Mouse (Mus musculus) midbrain, embryonic 16.5 days (tissue): ENCODE measurements around the gene Hsd11b1. TPM values are rescaled to one million over a fixed set of nuclear protein-coding genes. Genes with fewer than 3 reads are reported as not detected.

Experiments used
- ATAC-seq: fragments of 200-750 bp; cut with Nextera tagmentation; 2 replicates; pipeline ENCODE4 v1.8.0; 2017; ENCODE audit warnings: moderate TSS enrichment
- H3K27ac ChIP-seq: fragments of 300-500 bp; sonication (generic); 2 replicates; pipeline ENCODE4 v1.5.1; 2014; ENCODE audit warnings: mild to moderate bottlenecking, low read length, mixed read lengths
- H3K27me3 ChIP-seq: fragments of 300-500 bp; sonication (generic); 2 replicates; pipeline ENCODE4 v1.6.1; 2014; ENCODE audit warnings: low read depth, low read length, mixed read lengths; ENCODE audit not compliant: control insufficient read depth, insufficient read depth
- H3K36me3 ChIP-seq: fragments of 300-500 bp; sonication (generic); 2 replicates; pipeline ENCODE4 v1.6.1; 2014; ENCODE audit warnings: mild to moderate bottlenecking, low read length, moderate library complexity, mixed read lengths; ENCODE audit not compliant: control insufficient read depth, insufficient read depth
- H3K4me1 ChIP-seq: fragments of 300-500 bp; sonication (generic); 2 replicates; pipeline ENCODE4 v1.6.1; 2014; ENCODE audit warnings: mild to moderate bottlenecking, low read length, mixed read lengths; ENCODE audit not compliant: control insufficient read depth, insufficient read depth
- H3K4me2 ChIP-seq: fragments of 300-500 bp; sonication (generic); 2 replicates; pipeline ENCODE4 v1.6.1; 2014; ENCODE audit warnings: mild to moderate bottlenecking, low read length, mixed read lengths
- H3K4me3 ChIP-seq: fragments of 300-500 bp; sonication (generic); 2 replicates; pipeline ENCODE4 v1.5.1; 2014; ENCODE audit warnings: low read depth, mild to moderate bottlenecking, low read length, moderate library complexity, mixed read lengths
- H3K9ac ChIP-seq: fragments of 300-500 bp; sonication (generic); 2 replicates; pipeline ENCODE4 v1.6.1; 2014; ENCODE audit warnings: low read depth, low read length, mixed read lengths
- H3K9me3 ChIP-seq: fragments of 300-500 bp; sonication (generic); replicated peaks from 2 replicates; pipeline ENCODE4 v1.6.1; 2014; ENCODE audit warnings: mild to moderate bottlenecking, low read length, mixed read lengths; ENCODE audit not compliant: control insufficient read depth, poor library complexity, severe bottlenecking
- WGBS: fragments of 180-500 bp; shearing (Covaris S2); extraction: QIAGEN DNeasy Blood & Tissue Kit; methylation state at CpG from one replicate; pipeline ENCODE4 v1.1.7; 2014; 5-methylcytosine and 5-hydroxymethylcytosine counted together
- polyA plus RNA-seq: library from polyadenylated mRNA; unstranded; fragments of >200 nt; fragmentation: Nextera tagmentation; extraction: Ambion mirVana; gene quantifications from 2 replicates; pipeline ENCODE4 v1.2.1, GENCODE M21; 2015

The Hsd11b1 gene
- polyA plus RNA-seq, 1 experiment from 2014 or later = 0.39 TPM

GRCm38 (mm10) chr1:193227537-193227936 lies 36.3 kb downstream of the Hsd11b1 start:
- H3K9ac ChIP-seq = no peak overlapping the region
- H3K27me3 ChIP-seq = no peaks in the 10 kb centered on the region
- no peak overlapping the region for H3K4me2 ChIP-seq
- no peaks in the 10 kb centered on the region for H3K4me1 ChIP-seq
- WGBS = 74% methylated on average over 4 of the region's 4 CpGs
- H3K4me3 ChIP-seq = no peak overlapping the region
- no peaks in the 10 kb centered on the region for H3K9me3 ChIP-seq
- no peak overlapping the region for H3K27ac ChIP-seq
- no peaks in the 10 kb centered on the region for H3K36me3 ChIP-seq
- no peak for ATAC-seq

DNA sequence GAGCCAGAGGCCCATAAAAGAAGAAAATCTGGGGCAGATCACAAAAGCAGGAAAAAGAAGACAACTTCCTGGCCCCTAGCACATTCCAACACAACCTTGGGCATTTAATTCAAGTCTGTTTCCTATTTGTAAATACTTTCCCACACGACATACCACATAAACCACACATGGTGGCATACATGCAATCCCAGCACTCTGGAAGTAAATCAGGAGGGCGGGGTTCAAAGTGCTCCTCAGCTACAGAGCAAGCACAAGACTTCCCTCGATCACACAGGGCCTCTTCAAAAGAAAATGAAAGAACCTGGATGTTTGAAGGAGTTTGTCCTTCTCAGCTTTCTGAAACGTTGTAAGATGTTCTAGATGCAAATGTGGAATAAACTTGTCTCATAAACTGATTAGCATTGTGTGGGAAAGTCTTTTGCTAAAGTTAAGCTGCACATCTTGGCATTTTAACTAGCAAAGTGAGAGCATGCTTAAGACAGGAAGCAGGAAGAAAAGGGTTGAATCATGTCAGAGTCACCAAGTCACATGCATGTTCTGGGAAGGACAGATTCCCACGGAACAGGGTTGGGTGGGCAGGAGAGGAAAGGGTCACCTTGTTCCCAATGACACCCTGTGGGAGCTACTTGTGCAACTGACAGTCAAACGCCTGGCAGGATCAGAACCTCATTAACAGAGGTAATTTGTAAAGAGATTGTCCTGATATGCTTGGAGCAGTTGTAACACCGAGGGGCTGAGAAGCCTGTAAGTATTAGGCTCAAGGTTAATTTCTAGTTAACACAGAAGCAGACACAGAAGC lies 37.0 kb downstream of the Hsd11b1 start:
- Histone ChIP-seq H3K27ac (no peak overlapping the region), H3K4me1 (no peaks in the 10 kb centered on the region), H3K4me3 (no peak overlapping the region), H3K9ac (no peak overlapping the region), H3K4me2 (no peak overlapping the region), H3K27me3 (no peaks in the 10 kb centered on the region), H3K9me3 (no peaks in the 10 kb centered on the region), H3K36me3 (no peaks in the 10 kb centered on the region)
- 56% methylated on average over 7 of the region's 7 CpGs for WGBS
- ATAC-seq = no peak

GRCm38 (mm10) chr1:193226114-193226513 lies 37.8 kb downstream of the Hsd11b1 start:
- Histone ChIP-seq H3K9me3 (no peaks in the 10 kb centered on the region), H3K4me2 (no peak overlapping the region), H3K36me3 (no peaks in the 10 kb centered on the region), H3K27ac (no peak overlapping the region), H3K9ac (no peak overlapping the region), H3K27me3 (no peaks in the 10 kb centered on the region), H3K4me3 (no peak overlapping the region), H3K4me1 (no peaks in the 10 kb centered on the region)
- no peak for ATAC-seq
- WGBS = 94% methylated on average over 4 of the region's 4 CpGs

DNA sequence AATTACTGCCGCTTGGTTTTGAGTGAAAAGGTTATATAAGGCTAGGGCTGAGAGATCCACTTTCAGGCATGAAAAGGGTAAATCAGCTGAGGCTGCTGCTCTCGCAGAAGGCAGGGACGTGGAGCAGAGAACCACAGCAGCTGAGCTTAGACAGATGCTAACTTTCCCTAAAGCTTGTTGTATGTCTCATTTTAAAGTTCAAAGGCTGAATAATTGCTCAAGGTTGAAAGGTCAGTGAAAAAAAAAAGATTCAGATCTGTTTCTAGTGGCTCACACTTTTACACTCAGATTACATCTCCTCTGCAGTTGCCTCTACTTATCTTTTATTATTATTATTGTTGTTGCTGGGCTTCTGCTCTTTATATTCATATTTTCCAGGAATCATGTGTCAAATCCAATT lies 38.3 kb downstream of the Hsd11b1 start:
- H3K4me2 ChIP-seq = no peak overlapping the region
- H3K4me3 ChIP-seq = no peak overlapping the region
- no peaks in the 10 kb centered on the region for H3K36me3 ChIP-seq
- no peaks in the 10 kb centered on the region for H3K4me1 ChIP-seq
- no peak overlapping the region for H3K27ac ChIP-seq
- no peak overlapping the region for H3K9ac ChIP-seq
- no peaks in the 10 kb centered on the region for H3K27me3 ChIP-seq
- WGBS = 29% methylated on average over 3 of the region's 3 CpGs
- no peaks in the 10 kb centered on the region for H3K9me3 ChIP-seq
- ATAC-seq = no peak

DNA sequence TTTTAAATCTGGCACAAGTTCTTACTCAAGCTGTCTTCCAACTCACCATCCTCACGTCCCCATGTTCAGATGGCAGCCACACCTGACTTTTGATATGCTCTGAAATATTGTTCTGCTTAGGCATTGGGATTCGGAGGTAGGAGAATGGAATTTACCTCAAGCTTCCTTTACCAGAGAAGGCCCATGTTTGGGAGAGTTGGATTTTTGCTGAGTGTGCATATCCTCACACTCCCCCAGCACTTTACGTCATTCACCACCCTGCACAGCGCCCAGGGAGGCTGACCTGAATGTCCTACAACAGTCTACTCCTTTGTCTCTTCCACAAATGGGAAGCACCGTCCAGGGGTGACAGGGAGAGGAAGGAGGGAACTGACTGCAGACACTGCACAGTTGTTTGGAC lies 43.5 kb downstream of the Hsd11b1 start:
- Histone ChIP-seq H3K4me3 (no peak overlapping the region), H3K9ac (no peak overlapping the region), H3K4me1 (no peaks in the 10 kb centered on the region), H3K36me3 (no peaks in the 10 kb centered on the region), H3K27ac (no peak overlapping the region), H3K27me3 (no peaks in the 10 kb centered on the region), H3K4me2 (no peak overlapping the region), H3K9me3 (no peaks in the 10 kb centered on the region)
- ATAC-seq = no peak
- 77% methylated on average over 5 of the region's 5 CpGs for WGBS

DNA sequence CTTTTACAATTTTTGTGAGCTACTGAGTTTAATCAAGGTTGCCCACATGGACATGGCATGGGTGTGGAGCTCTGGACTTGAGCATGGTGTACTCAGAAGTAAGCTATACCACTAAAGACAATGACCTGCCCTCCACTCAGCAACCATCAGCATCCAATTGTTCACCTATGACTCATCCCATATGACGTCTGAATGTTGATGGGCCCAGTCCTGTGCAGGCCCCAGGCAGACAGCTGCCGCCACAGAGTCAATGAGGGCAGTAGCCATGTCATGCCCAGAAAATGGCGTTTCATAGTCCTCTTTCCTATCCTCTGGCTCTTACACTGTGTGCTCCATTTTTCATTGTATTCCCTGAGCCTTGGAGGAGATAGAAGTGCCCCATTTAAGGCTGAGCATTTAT lies 47.9 kb downstream of the Hsd11b1 start:
- H3K9ac ChIP-seq = no peak overlapping the region
- H3K4me2 ChIP-seq = no peak overlapping the region
- WGBS = 76% methylated on average over 3 of the region's 3 CpGs
- H3K4me1 ChIP-seq = no peaks in the 10 kb centered on the region
- H3K4me3 ChIP-seq = no peak overlapping the region
- H3K9me3 ChIP-seq = no peaks in the 10 kb centered on the region
- no peak overlapping the region for H3K27ac ChIP-seq
- H3K36me3 ChIP-seq = no peaks in the 10 kb centered on the region
- H3K27me3 ChIP-seq = no peaks in the 10 kb centered on the region
- no peak for ATAC-seq

DNA sequence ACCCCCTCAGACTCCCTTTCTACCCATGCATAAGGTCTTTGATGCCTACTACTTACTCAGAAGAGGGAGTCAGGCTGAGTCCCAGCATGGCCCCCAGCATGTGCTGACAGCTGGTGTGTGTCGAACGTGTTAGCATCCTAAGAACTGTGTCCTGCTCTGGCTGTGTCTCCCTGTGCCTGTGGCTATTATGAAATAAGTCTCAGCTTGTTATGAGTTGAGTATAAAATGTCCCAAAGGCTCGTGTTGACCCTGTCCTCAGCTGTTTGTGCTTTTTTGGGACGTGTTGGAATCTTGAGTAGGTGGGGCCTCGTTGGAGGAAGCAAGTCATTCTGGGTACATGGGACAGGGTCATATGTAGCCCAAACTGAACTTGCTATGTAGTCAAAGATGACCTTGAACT lies 49.8 kb downstream of the Hsd11b1 start:
- Histone ChIP-seq H3K27ac (no peak overlapping the region), H3K4me1 (no peaks in the 10 kb centered on the region), H3K4me2 (no peak overlapping the region), H3K9me3 (no peaks in the 10 kb centered on the region), H3K4me3 (no peak overlapping the region), H3K36me3 (no peaks in the 10 kb centered on the region), H3K9ac (no peak overlapping the region), H3K27me3 (no peaks in the 10 kb centered on the region)
- 86% methylated on average over 5 of the region's 5 CpGs for WGBS
- no peak for ATAC-seq

DNA sequence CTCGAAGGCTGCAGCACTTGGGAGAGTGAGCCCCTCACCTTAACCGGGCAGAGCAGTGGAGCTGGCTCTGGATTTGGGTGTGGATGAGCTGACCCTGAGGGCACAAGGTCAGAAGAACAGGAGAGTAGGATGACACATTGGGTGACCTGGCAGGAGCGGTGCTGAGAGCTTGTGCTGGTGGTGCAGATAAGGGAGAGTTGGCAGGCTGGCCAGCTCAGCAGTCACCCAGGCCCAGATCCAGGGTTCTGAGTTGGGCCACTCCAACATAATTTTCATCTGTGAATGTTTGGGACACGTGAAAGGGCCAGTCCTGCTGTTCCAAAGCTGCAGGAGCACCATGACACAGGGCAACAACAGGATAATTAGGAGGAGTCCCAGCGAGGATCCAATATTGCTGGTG lies 52.5 kb downstream of the Hsd11b1 start:
- no peak overlapping the region for H3K4me3 ChIP-seq
- no peaks in the 10 kb centered on the region for H3K9me3 ChIP-seq
- 81% methylated on average over 5 of the region's 5 CpGs for WGBS
- no peak overlapping the region for H3K4me2 ChIP-seq
- no peaks in the 10 kb centered on the region for H3K4me1 ChIP-seq
- no peak for ATAC-seq
- H3K9ac ChIP-seq = no peak overlapping the region
- no peaks in the 10 kb centered on the region for H3K27me3 ChIP-seq
- H3K36me3 ChIP-seq = no peaks in the 10 kb centered on the region
- no peak overlapping the region for H3K27ac ChIP-seq

DNA sequence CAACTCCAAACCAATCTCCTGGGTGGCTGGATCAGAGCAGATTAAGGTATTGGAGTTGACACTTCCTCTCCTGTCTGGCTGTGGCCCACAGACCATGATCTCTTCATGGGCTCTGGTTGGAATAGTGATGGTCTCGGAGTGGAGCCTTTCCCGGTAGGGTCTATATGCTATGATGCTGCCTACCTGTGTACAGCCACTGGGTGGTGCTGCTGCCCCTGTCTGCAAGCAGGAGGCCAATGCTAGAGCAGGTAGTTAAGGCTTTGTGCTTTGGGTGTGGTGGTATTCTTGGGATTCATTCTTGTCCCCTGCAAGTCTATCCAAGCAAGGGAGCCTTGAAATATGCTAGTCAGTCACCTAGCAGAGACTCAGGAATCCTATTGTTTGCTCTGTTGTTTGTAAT lies 55.7 kb downstream of the Hsd11b1 start:
- H3K4me2 ChIP-seq = no peak overlapping the region
- WGBS = 34% methylated on average over 2 of the region's 2 CpGs
- no peak for ATAC-seq

More for the DNA sequence above, 55.7 kb downstream of the Hsd11b1 start:
- Histone ChIP-seq H3K27ac (no peak overlapping the region), H3K36me3 (no peaks in the 10 kb centered on the region), H3K9ac (no peak overlapping the region), H3K9me3 (no peaks in the 10 kb centered on the region), H3K4me1 (no peaks in the 10 kb centered on the region), H3K27me3 (no peaks in the 10 kb centered on the region; the same call in 1 of the 2 replicates), H3K4me3 (no peak overlapping the region)
